Mouse (Mus musculus) gastrocnemius, adult 8-10 months (tissue): ENCODE measurements at regions not wholly inside any gene's neighbourhood (a gene's known extent, or its start where the extent isn't known, plus 50 kb on each side); places are given as distances from the start of the nearest gene placed in this dataset.
A peak's percentile ranks its signal among the peaks of the same experiment; 100 is the strongest.

Experiments used
- DNase-seq, 2 experiments: peaks; one replicate each; pipeline ENCODE4 v3.0.0; 2022; ENCODE audit warnings: low spot score in 2 of 2

- DNase-seq, result peak in 1 of 2 experiments; percentile 18
Observed at GRCm38 (mm10) chr8:127753793-127754565, 604.4 kb upstream of the Nrp1 start.

- no peak for DNase-seq
Observed at GRCm38 (mm10) chr8:127757396-127757795, 601.0 kb upstream of the Nrp1 start.

GRCm38 (mm10) chr8:127759906-127760305 is 598.5 kb upstream of the Nrp1 start:
- no peak for DNase-seq

- DNase-seq, result no peak
Observed at GRCm38 (mm10) chr8:127765199-127765598, 593.2 kb upstream of the Nrp1 start.

GRCm38 (mm10) chr8:127768311-127768710 is 590.1 kb upstream of the Nrp1 start:
- no peak for DNase-seq

- DNase-seq, result no peak
Observed at GRCm38 (mm10) chr8:127769651-127770050, 588.8 kb upstream of the Nrp1 start.

- DNase-seq, result no peak
Observed at GRCm38 (mm10) chr8:127771781-127772180, 586.6 kb upstream of the Nrp1 start.

GRCm38 (mm10) chr8:127772415-127772814 is 586.0 kb upstream of the Nrp1 start:
- no peak for DNase-seq

GRCm38 (mm10) chr8:127772917-127773316 is 585.5 kb upstream of the Nrp1 start:
- DNase-seq, result no peak

- no peak for DNase-seq
Observed at GRCm38 (mm10) chr8:127774642-127775041, 583.8 kb upstream of the Nrp1 start.

GRCm38 (mm10) chr8:127775160-127775559 is 583.2 kb upstream of the Nrp1 start:
- DNase-seq, result no peak

GRCm38 (mm10) chr8:127775747-127776146 is 582.7 kb upstream of the Nrp1 start:
- DNase-seq, result no peak

GRCm38 (mm10) chr8:127778352-127779020 is 579.9 kb upstream of the Nrp1 start:
- DNase-seq, result peak in 1 of 2 experiments; percentile 6

- DNase-seq, result no peak
Observed at GRCm38 (mm10) chr8:127779021-127779689, 579.2 kb upstream of the Nrp1 start.

GRCm38 (mm10) chr8:127780596-127780995 is 577.8 kb upstream of the Nrp1 start:
- no peak for DNase-seq

GRCm38 (mm10) chr8:127781011-127781410 is 577.4 kb upstream of the Nrp1 start:
- no peak for DNase-seq

GRCm38 (mm10) chr8:127792611-127793010 is 565.8 kb upstream of the Nrp1 start:
- no peak for DNase-seq

- DNase-seq, result no peak
Observed at GRCm38 (mm10) chr8:127799849-127800471, 558.4 kb upstream of the Nrp1 start.

GRCm38 (mm10) chr8:127802136-127802535 is 556.3 kb upstream of the Nrp1 start:
- no peak for DNase-seq

GRCm38 (mm10) chr8:127802661-127803333 is 555.6 kb upstream of the Nrp1 start:
- no peak for DNase-seq
